Mouse (Mus musculus) bone marrow macrophage, adult 2 months (primary cell): ENCODE results near the gene Camk2d. TPM values are rescaled to one million over a fixed set of nuclear protein-coding genes. Genes with fewer than 3 reads are reported as not detected.

Source experiments
- H3K27ac ChIP-seq: 2 replicates; pipeline ENCODE4 v1.5.1; 2012; ENCODE audit warnings: low read depth, low read length; ENCODE audit not compliant: insufficient read depth
- H3K4me1 ChIP-seq: 2 replicates; pipeline ENCODE4 v1.6.1; 2012; ENCODE audit warnings: low read length; ENCODE audit not compliant: control insufficient read depth, insufficient read depth
- H3K4me3 ChIP-seq: 2 replicates; pipeline ENCODE4 v1.5.1; 2012; ENCODE audit warnings: mild to moderate bottlenecking, low read length, moderate library complexity; ENCODE audit not compliant: insufficient read depth
- CTCF ChIP-seq: IDR thresholded peaks from 2 replicates; pipeline ENCODE4 v1.5.1; 2012; ENCODE audit warnings: low read depth, mild to moderate bottlenecking, low read length, moderate library complexity
- POLR2A ChIP-seq: IDR thresholded peaks from 2 replicates; pipeline ENCODE4 v1.6.1; 2012; ENCODE audit warnings: mild to moderate bottlenecking, low read depth, low read length, borderline replicate concordance
- polyA plus RNA-seq: library from polyadenylated mRNA; stranded (reverse); fragments of >200 nt; gene quantifications from 2 replicates; pipeline ENCODE4 v1.2.4, GENCODE M21; 2012; ENCODE audit not compliant: missing spikeins, insufficient read depth, insufficient read length

Camk2d gene
- polyA plus RNA-seq, 1 experiment = 59.0 TPM

- Histone ChIP-seq H3K27ac (no peak overlapping the region), H3K4me3 (no peak overlapping the region), H3K4me1 (no peaks in the 10 kb centered on the region)
- TF ChIP-seq CTCF (no peak), POLR2A (no peak)
Observed at GRCm38 (mm10) chr3:126780014-126780615, 184.0 kb downstream of the Camk2d start.

GRCm38 (mm10) chr3:126793035-126793964 is 197.2 kb downstream of the Camk2d start:
- no peak for TF ChIP-seq CTCF
- no peak for TF ChIP-seq POLR2A
- Histone ChIP-seq H3K4me3 (no peak overlapping the region), H3K4me1 (peaks cover 6% of the 10 kb centered on the region; the same call in 1 of the 2 replicates), H3K27ac (no peak overlapping the region)

GRCm38 (mm10) chr3:126795904-126796303 is 199.8 kb downstream of the Camk2d start:
- TF ChIP-seq POLR2A = no peak
- no peak for TF ChIP-seq CTCF
- Histone ChIP-seq H3K4me3 (no peak overlapping the region), H3K4me1 (peaks cover 6% of the 10 kb centered on the region; the same call in 1 of the 2 replicates), H3K27ac (no peak overlapping the region)

GRCm38 (mm10) chr3:126797025-126797424 is 200.9 kb downstream of the Camk2d start:
- Histone ChIP-seq H3K4me1 (peaks cover 6% of the 10 kb centered on the region; the same call in 1 of the 2 replicates), H3K4me3 (no peak overlapping the region), H3K27ac (no peak overlapping the region)
- no peak for TF ChIP-seq CTCF
- no peak for TF ChIP-seq POLR2A

- Histone ChIP-seq H3K27ac (no peak overlapping the region), H3K4me1 (0 out of 2 replicates have a peak, but pooled peaks cover 4% of the 10 kb centered on the region), H3K4me3 (no peak overlapping the region)
- no peak for TF ChIP-seq POLR2A
- TF ChIP-seq CTCF = no peak
Observed at GRCm38 (mm10) chr3:126797810-126798209, 201.7 kb downstream of the Camk2d start.

- Histone ChIP-seq H3K27ac (no peak overlapping the region), H3K4me3 (no peak overlapping the region), H3K4me1 (no peaks in the 10 kb centered on the region)
- TF ChIP-seq POLR2A = no peak
- no peak for TF ChIP-seq CTCF
Observed at GRCm38 (mm10) chr3:126802988-126803387, 206.9 kb downstream of the Camk2d start.

- TF ChIP-seq POLR2A = no peak
- TF ChIP-seq CTCF = no peak
- Histone ChIP-seq H3K4me3 (no peak overlapping the region), H3K4me1 (no peaks in the 10 kb centered on the region), H3K27ac (no peak overlapping the region)
Observed at GRCm38 (mm10) chr3:126804968-126805367, 208.9 kb downstream of the Camk2d start.

GRCm38 (mm10) chr3:126806145-126806544 is 210.0 kb downstream of the Camk2d start:
- no peaks in the 10 kb centered on the region for H3K4me1 ChIP-seq
- no peak overlapping the region for H3K4me3 ChIP-seq
- no peak for TF ChIP-seq POLR2A
- no peak for TF ChIP-seq CTCF
- no peak overlapping the region for H3K27ac ChIP-seq

- Histone ChIP-seq H3K4me1 (no peaks in the 10 kb centered on the region), H3K4me3 (no peak overlapping the region), H3K27ac (no peak overlapping the region)
- TF ChIP-seq POLR2A (no peak), CTCF (no peak)
Observed at GRCm38 (mm10) chr3:126809915-126810314, 213.8 kb downstream of the Camk2d start.
